Mouse (Mus musculus) C2C12 (cell line): ENCODE measurements around the gene Samd4. TPM values are rescaled to one million over a fixed set of nuclear protein-coding genes. Genes with fewer than 3 reads are reported as not detected.
"Not testable (repeated sequence)": the region's sequence is repeated elsewhere in the genome, so short reads cannot be mapped to it uniquely, and the experiment has no call there.

Source experiments
- H3K27me3 ChIP-seq: one replicate; pipeline ENCODE4 v1.6.1; 2011; ENCODE audit not compliant: control insufficient read depth, insufficient read depth, insufficient read length
- H3K36me3 ChIP-seq: one replicate; pipeline ENCODE4 v1.6.1; 2011; ENCODE audit not compliant: control insufficient read depth, insufficient read depth
- H3K4me3 ChIP-seq: one replicate; pipeline ENCODE4 v1.5.1; 2011; ENCODE audit warnings: mild to moderate bottlenecking, control low read depth; ENCODE audit not compliant: poor library complexity, insufficient read depth, severe bottlenecking
- H3K79me2 ChIP-seq: one replicate; pipeline ENCODE4 v1.6.1; 2011; ENCODE audit not compliant: control insufficient read depth, insufficient read depth
- H3K79me3 ChIP-seq: one replicate; pipeline ENCODE4 v1.6.1; 2011; ENCODE audit warnings: low read depth, control low read depth
- H3ac ChIP-seq: one replicate; pipeline ENCODE3; 2011; ENCODE audit warnings: low read depth; ENCODE audit not compliant: control insufficient read depth, insufficient read length
- CEBPB ChIP-seq: IDR thresholded peaks from one replicate; pipeline ENCODE4 v1.6.1; 2011; ENCODE audit warnings: low read depth, mild to moderate bottlenecking, control low read depth, moderate library complexity
- CTCF ChIP-seq: IDR thresholded peaks from one replicate; pipeline ENCODE4 v1.5.1; 2011; ENCODE audit not compliant: control insufficient read depth, insufficient read depth, insufficient read length
- FOSL1 ChIP-seq: IDR thresholded peaks from one replicate; pipeline ENCODE4 v1.8.0; 2011; ENCODE audit warnings: mild to moderate bottlenecking, low read length; ENCODE audit not compliant: poor library complexity, insufficient read depth, severe bottlenecking
- MAX ChIP-seq: IDR thresholded peaks from one replicate; pipeline ENCODE4 v1.6.1; 2011; ENCODE audit warnings: mild to moderate bottlenecking, control low read depth
- MYOD1 ChIP-seq: IDR thresholded peaks from one replicate; pipeline ENCODE4 v1.6.1; 2011; ENCODE audit warnings: low read depth; ENCODE audit not compliant: control insufficient read depth, insufficient read length
- MYOG ChIP-seq: IDR thresholded peaks from one replicate; pipeline ENCODE4 v1.6.1; 2011; ENCODE audit not compliant: control insufficient read depth, insufficient read length; ENCODE audit errors: extremely low read depth
- USF1 ChIP-seq: IDR thresholded peaks from one replicate; pipeline ENCODE4 v1.6.1; 2011; ENCODE audit warnings: low read depth, mild to moderate bottlenecking, control low read depth, moderate library complexity
- polyA plus RNA-seq: library from polyadenylated mRNA; unstranded; fragments of >200 nt; fragmentation: generic; extraction: Trizol; gene quantifications from one replicate; pipeline ENCODE4 v1.2.1, GENCODE M21; 2012; ENCODE audit warnings: missing spikeins

The Samd4 gene
- polyA plus RNA-seq, 1 experiment: 9.9 TPM

GRCm38 (mm10) chr14:47105174-47105557 is 222.5 kb downstream of the Samd4 start:
- H3K4me3 ChIP-seq: no peak overlapping the region
- no peaks in the 10 kb centered on the region for H3K79me2 ChIP-seq
- H3ac ChIP-seq: no peak overlapping the region
- peaks cover 8% of the 10 kb centered on the region for H3K36me3 ChIP-seq
- TF ChIP-seq MAX (no peak), MYOG (no peak), FOSL1 (no peak), CTCF (no peak), USF1 (no peak), CEBPB (no peak), MYOD1 (no peak)
- H3K27me3 ChIP-seq: no peaks in the 10 kb centered on the region
- no peaks in the 10 kb centered on the region for H3K79me3 ChIP-seq

GRCm38 (mm10) chr14:47105755-47106154 is 223.1 kb downstream of the Samd4 start:
- no peaks in the 10 kb centered on the region for H3K27me3 ChIP-seq
- H3K79me2 ChIP-seq: no peaks in the 10 kb centered on the region
- TF ChIP-seq CTCF: no peak
- peak; percentile 26 for TF ChIP-seq USF1
- H3K79me3 ChIP-seq: no peaks in the 10 kb centered on the region
- H3K36me3 ChIP-seq: peaks cover 8% of the 10 kb centered on the region
- H3K4me3 ChIP-seq: no peak overlapping the region
- no peak overlapping the region for H3ac ChIP-seq

GRCm38 (mm10) chr14:47107461-47107860 is 224.8 kb downstream of the Samd4 start:
- no peaks in the 10 kb centered on the region for H3K79me2 ChIP-seq
- no peaks in the 10 kb centered on the region for H3K27me3 ChIP-seq
- H3K4me3 ChIP-seq: no peak overlapping the region
- H3ac ChIP-seq: no peak overlapping the region
- H3K79me3 ChIP-seq: no peaks in the 10 kb centered on the region
- TF ChIP-seq MAX (no peak), MYOD1 (no peak), CTCF (no peak), FOSL1 (no peak)
- peaks cover 8% of the 10 kb centered on the region for H3K36me3 ChIP-seq

- H3K4me3 ChIP-seq, H3K27me3 ChIP-seq, H3K79me3 ChIP-seq, H3K36me3 ChIP-seq, H3ac ChIP-seq, H3K79me2 ChIP-seq: not testable (repeated sequence)
These were observed 227.7 kb downstream of the Samd4 start for GRCm38 (mm10) chr14:47110391-47110790.

- no peaks in the 10 kb centered on the region for H3K79me3 ChIP-seq
- no peaks in the 10 kb centered on the region for H3K36me3 ChIP-seq
- no peak overlapping the region for H3K4me3 ChIP-seq
- H3K79me2 ChIP-seq: no peaks in the 10 kb centered on the region
- no peak overlapping the region for H3ac ChIP-seq
- no peaks in the 10 kb centered on the region for H3K27me3 ChIP-seq
- TF ChIP-seq USF1 (no peak), MYOG (no peak), CEBPB (no peak), MAX (no peak), MYOD1 (no peak), CTCF (no peak), FOSL1 (no peak)
These were observed 228.7 kb downstream of the Samd4 start for GRCm38 (mm10) chr14:47111341-47111740.

- Histone ChIP-seq H3K79me2 (no peaks in the 10 kb centered on the region), H3ac (no peak overlapping the region), H3K4me3 (no peak overlapping the region), H3K36me3 (no peaks in the 10 kb centered on the region), H3K79me3 (no peaks in the 10 kb centered on the region), H3K27me3 (no peaks in the 10 kb centered on the region)
- TF ChIP-seq MAX (no peak), MYOD1 (no peak), CEBPB (no peak), USF1 (no peak), MYOG (no peak)
These were observed 232.5 kb downstream of the Samd4 start for GRCm38 (mm10) chr14:47115154-47115553.

GRCm38 (mm10) chr14:47116062-47116762 is 233.6 kb downstream of the Samd4 start:
- TF ChIP-seq FOSL1: no peak
- H3K79me2 ChIP-seq: no peaks in the 10 kb centered on the region
- no peaks in the 10 kb centered on the region for H3K36me3 ChIP-seq
- no peak overlapping the region for H3ac ChIP-seq
- no peaks in the 10 kb centered on the region for H3K79me3 ChIP-seq
- H3K4me3 ChIP-seq: no peak overlapping the region
- H3K27me3 ChIP-seq: no peaks in the 10 kb centered on the region
